ENCODE assay signal across 8 mouse cellular contexts in genomic region chr5:104047200-104048105, GRCm38 (mm10). TPM values are rescaled to one million over a fixed set of nuclear protein-coding genes. Genes with fewer than 3 reads are reported as not detected.
DNase-seq lines count a peak whose midpoint lies in the region; ATAC-seq and TF ChIP-seq lines count a peak whose summit lies in the region.

No protein-coding gene starts in this region.

- 2% methylated on average over 19 of the region's 19 CpGs for WGBS in spleen, adult 2 months
- WGBS in heart, embryonic 10.5 days = 5% methylated on average over 19 of the region's 19 CpGs
- WGBS in limb, embryonic 13.5 days = 4% methylated on average over 19 of the region's 19 CpGs
- WGBS in midbrain, postnatal 0 days = 12% methylated on average over 19 of the region's 19 CpGs

- H3K36me3 ChIP-seq in spleen, adult 2 months (ENCODE audit: control insufficient read depth, insufficient read depth, low read length) = peaks cover 7% of the 10 kb centered on the region
- peaks cover 21% of the 10 kb centered on the region for H3K36me3 ChIP-seq in heart, embryonic 10.5 days
- peaks cover 20% of the 10 kb centered on the region for H3K36me3 ChIP-seq in limb, embryonic 13.5 days
- H3K36me3 ChIP-seq in midbrain, postnatal 0 days (ENCODE audit: insufficient read depth, low read length) = peaks cover 12% of the 10 kb centered on the region; the same call in 1 of the 2 replicates

- no peak for DNase-seq in spleen, adult 2 months (ENCODE audit: low read depth in 1 of 2, low spot score in 2 of 2)
- no peak for DNase-seq in spleen, postnatal 14 days (ENCODE audit: low spot score in 2 of 2)
- DNase-seq in brain, embryonic 14.5 days (ENCODE audit: low read depth) = peak; percentile 39
- no peak for DNase-seq in heart, embryonic 10.5 days (ENCODE audit: low spot score)
- peak; percentile 14 for DNase-seq in midbrain, postnatal 0 days (ENCODE audit: low spot score)
- DNase-seq in spleen, adult 18-20 months = no peak
- DNase-seq in urinary bladder, postnatal 14 days (ENCODE audit: low spot score) = no peak

- peak overlapping the region; percentile 84 for H3K4me3 ChIP-seq in spleen, adult 2 months (ENCODE audit: extremely low read depth, insufficient read depth, insufficient read length)
- peak overlapping the region; percentile 75 for H3K4me3 ChIP-seq in heart, embryonic 10.5 days
- peak overlapping the region; percentile 84 for H3K4me3 ChIP-seq in limb, embryonic 13.5 days
- H3K4me3 ChIP-seq in midbrain, postnatal 0 days (ENCODE audit: low read depth, low read length) = peak overlapping the region; percentile 82

- peak overlapping the region; percentile 69 for H3K4me2 ChIP-seq in limb, embryonic 13.5 days (replicated peaks)
- peak overlapping the region; percentile 61 for H3K4me2 ChIP-seq in midbrain, postnatal 0 days (ENCODE audit: low read depth, low read length, poor library complexity, severe bottlenecking)

- ATAC-seq in limb, embryonic 13.5 days (ENCODE audit: low FRiP score, low read depth) = no peak
- ATAC-seq in midbrain, postnatal 0 days (ENCODE audit: low FRiP score) = no peak

- H3K9me3 ChIP-seq in heart, embryonic 10.5 days = no peaks in the 10 kb centered on the region
- no peaks in the 10 kb centered on the region for H3K9me3 ChIP-seq in limb, embryonic 13.5 days
- no peaks in the 10 kb centered on the region for H3K9me3 ChIP-seq in midbrain, postnatal 0 days (ENCODE audit: low read length)

- TF ChIP-seq POLR2A in spleen, adult 2 months (IDR thresholded peaks at IDR 0.05; ENCODE audit: low read depth, low read length) = no peak
- TF ChIP-seq POLR2A in brain, embryonic 14.5 days (IDR thresholded peaks at IDR 0.05; ENCODE audit: borderline replicate concordance, extremely low read depth, insufficient read depth, insufficient read length, poor library complexity, severe bottlenecking) = no peak

- peak overlapping the region; percentile 82 for H3K27ac ChIP-seq in spleen, adult 2 months (ENCODE audit: insufficient read depth, low read length)
- peak overlapping the region; percentile 92 for H3K27ac ChIP-seq in heart, embryonic 10.5 days
- H3K27ac ChIP-seq in limb, embryonic 13.5 days = peak overlapping the region; percentile 84; the same call in 1 of the 2 replicates
- H3K27ac ChIP-seq in midbrain, postnatal 0 days (ENCODE audit: low read depth, low read length) = peak overlapping the region; percentile 76

- H3K27me3 ChIP-seq in spleen, adult 2 months (ENCODE audit: control insufficient read depth, insufficient read depth, low read length) = no peaks in the 10 kb centered on the region
- H3K27me3 ChIP-seq in heart, embryonic 10.5 days (ENCODE audit: insufficient read depth, poor library complexity, severe bottlenecking) = no peaks in the 10 kb centered on the region
- no peaks in the 10 kb centered on the region for H3K27me3 ChIP-seq in limb, embryonic 13.5 days
- no peaks in the 10 kb centered on the region for H3K27me3 ChIP-seq in midbrain, postnatal 0 days (ENCODE audit: insufficient read depth, low read length)

- H3K4me1 ChIP-seq in spleen, adult 2 months (ENCODE audit: control insufficient read depth, insufficient read depth, insufficient read length) = peaks cover 3% of the 10 kb centered on the region; the same call in 1 of the 2 replicates
- H3K4me1 ChIP-seq in heart, embryonic 10.5 days = peaks cover 17% of the 10 kb centered on the region; the same call in 1 of the 2 replicates
- peaks cover 14% of the 10 kb centered on the region for H3K4me1 ChIP-seq in limb, embryonic 13.5 days
- peaks cover 4% of the 10 kb centered on the region; the same call in 1 of the 2 replicates for H3K4me1 ChIP-seq in midbrain, postnatal 0 days (ENCODE audit: insufficient read depth, low read length)

- TF ChIP-seq CTCF in spleen, adult 2 months (IDR thresholded peaks at IDR 0.05; ENCODE audit: extremely low read depth, insufficient read depth, insufficient read length, insufficient replicate concordance) = no peak
- no peak for TF ChIP-seq CTCF in brain, embryonic 14.5 days (IDR thresholded peaks at IDR 0.05; ENCODE audit: borderline replicate concordance, extremely low read depth, insufficient read depth, insufficient read length)
- no peak for TF ChIP-seq CTCF in midbrain, postnatal 0 days (IDR thresholded peaks at IDR 0.05)

- peak overlapping the region; percentile 89 for H3K9ac ChIP-seq in limb, embryonic 13.5 days
- H3K9ac ChIP-seq in midbrain, postnatal 0 days (replicated peaks; ENCODE audit: low read length, poor library complexity, severe bottlenecking) = peak overlapping the region; percentile 84

RNA-seq across cellular contexts. Expression of gene Nudt9, which starts 1.3 kb away (rescaled TPM):
- 27.7 and 39.1 TPM in 2 replicates for polyA plus RNA-seq in spleen, adult 2 months (2012; rRNA removed)
- polyA plus RNA-seq in brain, embryonic 14.5 days (2012; rRNA removed) = 45.6 and 45.7 TPM in 2 replicates
- polyA plus RNA-seq in heart, embryonic 10.5 days (2016; fragmentation: Nextera tagmentation; extraction: Ambion mirVana) = 55.5 and 68.7 TPM in 2 replicates
- polyA plus RNA-seq in limb, embryonic 13.5 days (2015; fragmentation: Nextera tagmentation; extraction: Ambion mirVana) = 62.8 and 63.0 TPM in 2 replicates
- 48.8 and 48.9 TPM in 2 replicates for total RNA-seq in midbrain, postnatal 0 days (2014; rRNA removed)
- polyA plus RNA-seq in midbrain, postnatal 0 days (2015; fragmentation: Nextera tagmentation; extraction: Ambion mirVana) = 70.4 and 72.5 TPM in 2 replicates

RNA-seq across cellular contexts. Expression of gene Hsd17b11, which starts 25.7 kb away (rescaled TPM):
- polyA plus RNA-seq in spleen, adult 2 months (2012; rRNA removed) = 12.2 and 13.0 TPM in 2 replicates
- polyA plus RNA-seq in brain, embryonic 14.5 days (2012; rRNA removed) = 7.2 and 11.3 TPM in 2 replicates
- 2.5 and 3.6 TPM in 2 replicates for polyA plus RNA-seq in heart, embryonic 10.5 days (2016; fragmentation: Nextera tagmentation; extraction: Ambion mirVana)
- 3.5 TPM in 2 replicates for polyA plus RNA-seq in limb, embryonic 13.5 days (2015; fragmentation: Nextera tagmentation; extraction: Ambion mirVana)
- total RNA-seq in midbrain, postnatal 0 days (2014; rRNA removed) = 16.3 and 16.4 TPM in 2 replicates
- 3.6 and 4.7 TPM in 2 replicates for polyA plus RNA-seq in midbrain, postnatal 0 days (2015; fragmentation: Nextera tagmentation; extraction: Ambion mirVana)

RNA-seq across cellular contexts. Expression of gene Gm17660, which starts 30.0 kb away (rescaled TPM):
- polyA plus RNA-seq in spleen, adult 2 months (2012; rRNA removed) = not detected in 2 replicates
- not detected in 2 replicates for polyA plus RNA-seq in brain, embryonic 14.5 days (2012; rRNA removed)
- not detected in 2 replicates for polyA plus RNA-seq in heart, embryonic 10.5 days (2016; fragmentation: Nextera tagmentation; extraction: Ambion mirVana)
- polyA plus RNA-seq in limb, embryonic 13.5 days (2015; fragmentation: Nextera tagmentation; extraction: Ambion mirVana) = not detected in 2 replicates
- not detected in 2 replicates for total RNA-seq in midbrain, postnatal 0 days (2014; rRNA removed)
- polyA plus RNA-seq in midbrain, postnatal 0 days (2015; fragmentation: Nextera tagmentation; extraction: Ambion mirVana) = 0.83 and 1.1 TPM in 2 replicates

Comparison
In these comparisons a context has a peak if more than half of its experiments do, and no peak if none do; other contexts are left out.
1. DNase-seq: peak in brain, embryonic 14.5 days (single experiment) and midbrain, postnatal 0 days (single experiment); none in spleen, adult 2 months (0 of 2), spleen, postnatal 14 days (0 of 2), heart, embryonic 10.5 days (single experiment), spleen, adult 18-20 months (0 of 2) and urinary bladder, postnatal 14 days (single experiment).
2. Peak in every context shown above with its lines, with median percentiles within 50 percentile points of each other: H3K27ac ChIP-seq and H3K4me3 ChIP-seq.